Mouse (Mus musculus): ENCODE results near the gene Synpo2. TPM values are rescaled to one million over a fixed set of nuclear protein-coding genes. Genes with fewer than 3 reads are reported as not detected.
A peak's percentile ranks its signal among the peaks of the same experiment; 100 is the strongest.

Gene Synpo2
- total RNA-seq, 2 experiments from 2014 or later, result 0.17 to 0.57 TPM

DNA sequence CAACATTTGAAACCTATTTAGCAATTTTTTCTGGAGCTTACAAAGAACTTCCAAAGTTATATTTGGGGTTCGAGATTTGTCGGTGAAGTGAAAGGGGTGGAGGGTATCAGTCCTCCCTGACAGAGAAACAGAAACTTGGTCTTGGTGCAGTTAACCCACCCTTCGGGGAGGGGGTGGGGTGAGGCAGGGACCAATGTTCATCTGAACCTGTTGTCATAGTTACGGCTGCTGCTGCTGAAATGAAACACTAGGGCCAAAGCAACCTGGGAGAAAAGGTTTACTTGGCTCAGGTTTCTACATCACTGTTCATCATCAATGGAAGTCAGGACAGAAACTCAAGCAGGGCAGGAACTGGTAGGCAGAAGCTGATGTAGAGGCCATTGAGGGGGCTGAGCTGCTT is 66.6 kb downstream of the Synpo2 start:
- ATAC-seq (replicated peaks; ENCODE audit: poor library complexity), result no peak

DNA sequence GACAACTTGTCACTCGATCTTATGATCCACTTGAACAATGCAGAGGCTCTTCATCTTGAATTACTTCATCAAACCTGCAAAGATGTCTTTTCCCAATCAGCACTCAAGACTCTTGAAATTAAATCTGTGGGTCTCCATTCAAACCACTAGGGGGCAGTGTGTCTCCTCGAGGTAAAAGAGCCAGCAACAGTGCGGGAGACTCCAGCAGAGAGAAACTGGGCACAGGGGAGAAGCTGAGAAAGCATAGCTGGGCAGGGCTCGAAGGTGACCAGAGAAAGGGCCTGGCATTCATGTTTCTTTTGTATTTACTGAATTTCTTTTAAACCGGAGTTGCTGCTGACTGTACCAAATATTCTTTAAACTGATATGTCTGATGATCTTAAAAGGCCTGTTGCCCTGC is 67.1 kb downstream of the Synpo2 start:
- ATAC-seq (replicated peaks; ENCODE audit: poor library complexity), result peak; percentile 87

DNA sequence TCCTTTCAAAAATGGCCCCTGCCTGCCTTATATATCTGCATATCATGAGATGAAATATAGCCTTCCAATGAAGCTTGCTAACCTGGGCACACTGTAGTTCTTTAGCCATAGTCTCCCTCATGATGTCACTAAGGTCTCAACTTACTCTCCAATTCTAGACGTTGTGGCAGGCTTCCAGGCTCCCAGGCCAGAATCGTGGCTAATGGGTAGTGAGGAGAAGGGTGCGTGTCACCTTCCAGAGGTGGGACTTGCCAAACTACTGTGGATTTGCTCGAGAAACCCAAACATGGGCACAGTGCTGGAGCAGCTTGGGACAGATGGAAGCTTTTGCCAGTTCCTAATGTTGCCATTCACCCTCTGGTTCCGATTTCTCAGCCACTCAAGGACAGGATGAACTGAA is 69.5 kb downstream of the Synpo2 start:
- no peak for ATAC-seq (replicated peaks; ENCODE audit: poor library complexity)

DNA sequence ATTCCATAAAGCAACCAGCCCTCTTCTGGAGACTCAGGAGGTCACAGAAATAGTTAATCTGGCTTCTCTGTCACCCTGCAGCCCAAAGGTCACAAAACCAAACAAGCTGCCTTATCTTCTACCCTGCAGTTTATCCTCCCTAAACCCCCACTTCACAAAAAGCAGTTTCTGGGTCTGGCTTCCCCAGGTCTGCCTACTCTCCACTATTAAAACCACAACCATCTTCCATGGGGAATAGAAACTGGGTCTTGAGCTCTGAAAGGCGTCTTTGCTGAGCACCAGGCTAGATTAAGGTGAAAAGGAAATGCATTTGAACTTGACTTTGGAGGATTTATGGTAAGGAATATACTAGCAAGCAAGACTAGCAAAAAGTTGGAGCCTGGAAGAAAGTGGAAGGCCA is 71.8 kb downstream of the Synpo2 start:
- peak; percentile 20; the same call in 1 of the 2 replicates for ATAC-seq (replicated peaks; ENCODE audit: poor library complexity)

DNA sequence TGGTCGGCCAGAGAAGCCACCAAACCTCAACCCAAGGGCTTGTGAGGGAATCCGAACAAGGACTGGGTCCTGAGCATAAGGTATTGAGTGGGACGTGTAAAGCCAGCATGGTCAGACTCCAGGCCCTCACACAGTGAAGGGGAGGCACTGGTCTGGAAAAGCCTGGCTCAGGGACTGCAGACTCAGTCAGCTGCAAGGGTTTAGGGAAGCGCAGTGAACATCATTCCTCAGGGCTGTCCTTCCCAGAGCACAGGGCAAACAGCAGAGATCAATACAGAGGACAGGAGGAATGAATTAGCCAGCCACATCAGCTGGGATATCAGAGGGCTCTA is 72.8 kb downstream of the Synpo2 start:
- ATAC-seq (replicated peaks; ENCODE audit: poor library complexity), result no peak

DNA sequence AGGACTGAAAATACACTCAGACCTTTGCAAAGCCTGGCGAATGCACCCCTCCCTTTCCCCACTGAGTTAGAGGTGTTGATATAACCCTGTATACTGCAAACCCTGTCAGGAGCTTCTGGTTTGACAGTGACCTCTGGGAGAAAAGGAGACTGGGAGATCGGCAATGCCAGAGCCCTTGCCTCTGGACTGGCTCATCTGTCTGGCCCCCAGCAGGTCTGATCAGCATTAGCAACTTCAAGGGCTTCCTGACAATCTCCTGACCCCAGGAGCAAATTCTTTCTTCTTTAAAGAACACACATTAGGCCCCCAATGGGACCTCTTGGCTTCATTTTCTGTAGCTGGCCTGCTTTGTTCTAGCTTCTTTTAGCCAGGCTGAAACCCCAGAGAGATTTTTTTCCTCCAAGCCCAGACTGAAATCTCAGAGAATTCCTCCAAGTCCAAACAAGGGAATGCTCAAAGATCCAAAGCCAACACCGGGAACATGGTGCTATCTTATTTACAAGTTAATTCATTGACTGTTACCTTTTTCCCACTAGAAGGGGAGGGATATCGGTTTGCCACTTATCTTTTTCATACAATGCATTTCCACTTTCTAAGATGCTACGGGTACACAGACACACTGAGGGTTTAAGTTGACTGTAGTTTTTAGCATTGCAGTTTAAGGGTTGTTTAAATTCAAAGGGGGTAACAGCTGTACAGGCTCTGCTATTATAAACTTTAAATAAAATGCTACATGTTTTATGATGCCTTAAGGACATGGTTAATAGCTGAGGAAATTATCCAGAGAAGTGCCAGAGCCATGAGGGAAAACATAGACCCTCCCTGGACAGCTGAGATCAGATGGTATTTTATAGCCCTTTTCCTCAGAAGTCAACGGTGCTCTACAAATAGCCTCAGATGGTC is 73.4 kb downstream of the Synpo2 start:
- ATAC-seq (replicated peaks; ENCODE audit: poor library complexity), result no peak

DNA sequence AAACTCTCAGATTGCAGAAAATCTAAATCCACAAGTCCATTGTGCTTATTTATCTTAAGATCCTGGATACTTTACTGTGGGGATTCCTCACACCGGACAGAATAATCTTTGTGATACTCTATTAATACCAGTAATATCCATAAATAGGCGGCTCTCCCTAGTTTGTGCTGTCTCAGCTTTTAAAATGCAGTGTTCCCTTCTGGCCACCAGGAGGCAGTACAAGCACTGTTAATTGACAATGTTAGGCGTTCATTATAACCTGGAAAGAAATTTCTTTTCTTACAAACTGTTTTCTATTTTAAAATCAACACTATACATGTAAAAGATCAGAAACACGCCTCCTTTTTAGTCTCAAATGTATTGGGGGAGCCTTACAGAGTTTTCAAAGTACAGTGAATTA is 75.2 kb downstream of the Synpo2 start:
- peak; percentile 71 for ATAC-seq (replicated peaks; ENCODE audit: poor library complexity)

DNA sequence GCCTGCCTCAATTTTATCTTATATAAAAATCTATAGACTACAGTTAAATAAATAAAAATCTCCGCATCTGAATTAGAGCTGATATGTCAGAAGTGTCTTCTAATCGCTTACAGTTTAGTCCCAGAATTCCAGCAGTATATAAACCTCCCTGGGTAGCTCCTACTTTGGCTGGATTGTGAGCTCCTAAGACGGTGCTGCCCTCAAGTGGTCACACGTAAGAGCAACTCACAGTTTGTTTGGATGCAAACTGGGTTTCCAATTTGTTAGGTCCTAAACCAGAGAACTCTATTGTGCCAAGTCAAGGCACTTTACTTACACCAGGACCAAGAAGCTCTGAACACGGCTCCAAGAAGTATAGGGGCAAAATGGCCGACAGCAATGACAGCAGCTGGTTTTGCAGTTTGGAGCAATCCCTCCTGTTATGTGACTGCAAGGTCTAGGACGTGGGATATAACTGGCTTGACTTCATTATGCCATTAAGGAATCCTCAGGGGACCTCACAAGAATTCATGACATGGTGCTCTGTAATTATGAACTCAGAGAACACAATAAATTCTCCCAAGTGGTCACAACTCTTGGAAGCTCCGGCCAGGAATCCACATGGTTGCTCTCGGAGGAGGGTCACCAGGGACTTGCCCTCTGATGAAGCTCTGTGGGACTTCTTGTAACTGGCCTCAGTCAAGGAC is 76.7 kb downstream of the Synpo2 start:
- peak; percentile 73 for ATAC-seq (replicated peaks; ENCODE audit: poor library complexity)

DNA sequence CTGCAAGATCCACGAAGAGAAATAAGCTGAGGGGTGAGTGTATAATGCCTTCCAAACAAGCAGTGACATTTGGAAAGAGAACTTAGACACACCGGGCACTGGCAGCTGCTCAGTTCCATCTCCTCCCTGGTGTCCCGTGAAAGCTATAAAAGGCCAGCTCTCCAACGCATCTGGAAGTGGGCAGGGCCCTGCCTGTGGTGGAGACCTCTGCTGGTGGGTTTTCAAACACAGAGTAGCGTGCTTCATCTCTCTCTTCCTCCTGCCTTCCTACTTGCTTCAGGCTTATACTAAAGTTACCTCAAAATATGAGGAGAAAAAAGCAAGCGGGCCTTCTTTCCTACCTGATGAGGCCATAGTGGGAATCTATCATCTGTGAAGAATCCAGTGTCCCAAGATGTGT is 77.4 kb downstream of the Synpo2 start:
- peak; percentile 70 for ATAC-seq (replicated peaks; ENCODE audit: poor library complexity)

DNA sequence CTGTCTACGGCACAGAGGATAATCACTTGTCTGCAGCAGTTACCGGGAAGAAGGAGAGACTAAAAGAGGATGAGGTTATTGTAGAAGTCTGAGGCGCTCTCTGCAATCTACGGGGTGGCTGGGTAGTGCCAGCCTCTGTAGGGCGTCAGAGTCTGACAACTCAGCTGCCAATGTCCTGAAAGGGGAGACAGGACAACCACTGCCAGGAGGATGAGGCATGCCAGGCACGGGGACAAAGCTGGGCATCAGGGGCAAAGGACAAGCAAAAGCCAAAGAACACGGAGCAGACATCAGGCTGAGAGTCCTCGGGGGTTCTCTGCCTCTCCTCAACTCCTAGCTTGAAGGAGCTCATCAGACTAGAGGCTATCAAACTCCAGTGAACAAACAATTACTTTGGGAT is 82.6 kb downstream of the Synpo2 start:
- no peak for ATAC-seq (replicated peaks; ENCODE audit: poor library complexity)

DNA sequence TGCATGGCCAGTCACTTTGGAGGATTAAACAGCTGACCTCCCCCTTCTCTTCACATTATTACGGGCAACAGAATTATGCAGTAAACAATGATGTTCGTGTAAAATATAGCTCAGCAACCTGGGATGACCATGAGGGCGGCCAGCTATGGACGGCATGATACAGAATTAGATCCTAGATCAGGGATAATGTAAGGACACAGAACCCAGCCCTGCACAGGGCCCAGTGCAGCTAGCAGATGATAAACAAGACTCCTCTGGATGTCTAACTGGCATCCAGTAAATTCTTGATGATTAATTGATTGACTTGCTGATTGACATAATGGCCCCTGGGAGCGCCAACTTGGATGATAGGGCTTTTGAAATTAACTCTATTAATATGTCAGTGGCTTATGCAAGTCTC is 83.0 kb downstream of the Synpo2 start:
- ATAC-seq (replicated peaks; ENCODE audit: poor library complexity), result no peak

DNA sequence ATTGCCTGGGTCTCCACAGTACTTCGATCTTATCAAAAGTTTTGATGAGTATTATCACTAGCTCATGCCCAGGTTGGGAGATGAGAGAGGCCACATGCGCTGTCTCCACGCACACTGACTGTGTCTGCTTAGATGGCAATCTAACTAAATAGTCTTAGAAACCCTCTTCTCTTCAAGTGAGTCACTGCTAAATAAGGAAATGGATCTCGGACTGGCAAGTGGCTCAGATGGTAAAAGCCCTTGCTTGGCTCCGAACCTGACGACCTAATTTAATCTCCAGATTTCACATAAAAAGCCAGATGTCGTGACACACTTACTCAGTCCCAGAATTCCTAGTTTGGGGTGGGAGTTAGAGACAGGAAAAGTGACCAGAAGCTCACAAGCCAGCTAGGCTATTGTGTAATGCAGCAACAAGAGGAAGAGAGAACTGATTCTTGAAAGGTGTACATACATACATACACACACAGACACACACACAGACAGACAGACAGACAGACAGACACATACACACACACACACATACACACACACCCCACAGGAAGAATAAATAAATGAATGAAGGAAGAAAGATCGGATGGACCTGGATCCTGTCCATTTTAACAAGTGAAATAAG is 85.3 kb downstream of the Synpo2 start:
- peak; percentile 69 for ATAC-seq (replicated peaks; ENCODE audit: poor library complexity)

DNA sequence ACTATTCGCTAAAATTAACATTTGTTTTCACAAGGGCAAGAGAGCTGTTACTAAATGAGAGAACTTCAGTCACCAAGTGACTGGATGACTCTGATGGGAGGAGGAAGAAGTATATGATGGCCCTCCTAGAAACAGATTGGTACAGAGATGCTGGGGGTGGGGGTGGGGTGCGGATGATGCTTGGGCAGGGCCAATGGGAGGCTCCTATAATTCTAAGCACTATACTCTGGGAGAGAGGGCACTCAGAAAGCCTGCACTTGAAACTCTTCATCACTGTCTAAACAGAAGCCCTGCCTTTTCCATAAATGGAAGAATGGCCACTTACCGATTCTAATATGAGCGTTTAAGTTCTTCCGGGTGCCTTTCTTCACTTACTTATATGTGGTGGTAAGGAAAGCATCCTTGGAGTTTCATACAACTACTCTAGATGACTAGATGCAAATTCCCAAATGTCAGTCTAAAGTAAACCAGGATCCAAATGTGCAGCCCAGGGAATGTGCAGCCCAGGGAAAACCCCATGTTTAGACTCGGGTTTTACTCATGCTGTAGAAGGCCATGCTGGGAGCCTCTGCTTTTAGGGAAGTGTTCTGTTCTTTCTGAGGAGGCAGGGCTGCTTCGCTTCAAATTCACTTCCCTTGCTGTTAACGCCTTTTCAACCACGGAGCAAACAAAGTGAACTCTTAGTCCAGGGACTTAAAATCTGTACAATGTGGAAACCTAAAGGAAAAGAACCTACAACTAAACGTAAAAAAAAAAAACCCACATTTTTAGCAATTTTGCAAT is 86.4 kb downstream of the Synpo2 start:
- peak; percentile 75 for ATAC-seq (replicated peaks; ENCODE audit: poor library complexity)

DNA sequence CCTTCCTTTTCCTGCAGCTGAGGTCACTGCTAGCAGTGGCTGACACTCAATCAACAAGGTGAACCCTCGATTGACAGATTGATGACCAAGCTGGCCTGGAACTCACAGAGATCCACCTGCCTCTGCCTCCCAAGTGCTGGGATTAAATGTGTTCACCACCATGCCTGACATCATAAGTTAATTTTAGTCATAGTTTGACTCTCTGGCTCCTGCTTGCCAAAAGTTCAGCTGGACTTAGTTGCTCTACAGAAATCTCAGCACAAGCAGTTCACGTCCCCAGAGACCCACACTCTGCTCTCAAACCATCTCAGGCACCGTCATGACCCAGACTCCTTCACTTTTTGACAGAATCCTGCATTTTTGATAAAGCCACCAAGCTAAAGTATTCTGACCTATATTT is 87.3 kb downstream of the Synpo2 start:
- ATAC-seq (replicated peaks; ENCODE audit: poor library complexity), result no peak

DNA sequence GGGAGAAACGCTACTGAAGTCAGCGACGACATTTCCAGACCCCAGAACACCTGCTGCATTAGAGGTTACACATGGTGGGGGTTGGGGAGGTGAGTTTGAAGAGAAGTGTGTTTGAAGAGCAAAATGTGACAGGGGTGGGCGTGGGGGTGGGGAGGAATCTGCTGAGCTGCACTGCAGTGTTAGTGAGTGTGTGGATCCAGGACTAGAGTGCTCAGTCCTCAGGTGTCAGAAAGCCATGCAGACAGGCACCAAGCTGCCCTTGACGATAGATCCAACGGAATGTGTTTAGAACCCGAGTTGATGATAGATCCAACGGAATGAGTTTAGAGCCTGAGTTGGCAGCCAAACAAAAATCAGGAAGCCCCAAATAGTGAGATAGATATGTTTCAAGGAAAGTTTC is 89.4 kb downstream of the Synpo2 start:
- no peak for ATAC-seq (replicated peaks; ENCODE audit: poor library complexity)

DNA sequence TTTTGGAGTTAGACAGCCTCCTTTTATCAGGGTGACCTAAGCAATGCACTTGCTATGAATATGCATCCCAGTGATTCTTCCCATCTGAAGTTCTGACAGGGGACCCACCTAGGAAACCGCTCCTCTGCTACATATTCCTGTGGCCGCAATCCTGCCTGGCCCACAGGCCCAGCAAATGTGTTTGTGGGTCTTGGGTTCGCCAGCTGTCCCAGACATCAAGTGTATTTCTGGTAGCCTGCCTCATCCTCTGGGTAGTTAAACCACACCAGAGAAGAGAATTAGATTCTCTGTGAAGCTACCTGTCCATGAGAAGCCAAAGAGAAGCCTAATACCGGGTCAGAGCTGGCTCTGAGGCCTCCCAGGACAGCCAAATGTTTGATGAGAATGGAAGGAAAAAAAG is 90.0 kb downstream of the Synpo2 start:
- no peak for ATAC-seq (replicated peaks; ENCODE audit: poor library complexity)

DNA sequence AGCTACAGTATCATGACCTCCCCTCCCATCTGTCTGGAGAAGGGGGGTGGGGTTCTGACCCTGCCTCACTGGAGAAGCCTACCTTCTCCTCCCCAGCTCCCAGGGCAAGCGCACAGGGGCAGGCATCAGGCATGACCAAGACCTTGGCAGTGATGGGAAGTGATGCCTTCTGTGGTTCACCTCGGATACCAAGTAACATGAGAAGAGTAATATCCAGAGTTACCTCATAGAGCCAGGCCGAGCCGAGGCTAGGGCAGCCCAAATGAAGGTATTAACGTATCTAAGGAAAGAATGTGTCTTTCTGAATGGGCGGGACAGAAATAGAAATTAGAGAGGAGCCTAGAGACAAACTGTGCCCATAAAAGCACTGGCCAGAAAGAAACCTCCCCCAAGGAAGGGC is 92.5 kb downstream of the Synpo2 start:
- ATAC-seq (replicated peaks; ENCODE audit: poor library complexity), result peak; percentile 77

DNA sequence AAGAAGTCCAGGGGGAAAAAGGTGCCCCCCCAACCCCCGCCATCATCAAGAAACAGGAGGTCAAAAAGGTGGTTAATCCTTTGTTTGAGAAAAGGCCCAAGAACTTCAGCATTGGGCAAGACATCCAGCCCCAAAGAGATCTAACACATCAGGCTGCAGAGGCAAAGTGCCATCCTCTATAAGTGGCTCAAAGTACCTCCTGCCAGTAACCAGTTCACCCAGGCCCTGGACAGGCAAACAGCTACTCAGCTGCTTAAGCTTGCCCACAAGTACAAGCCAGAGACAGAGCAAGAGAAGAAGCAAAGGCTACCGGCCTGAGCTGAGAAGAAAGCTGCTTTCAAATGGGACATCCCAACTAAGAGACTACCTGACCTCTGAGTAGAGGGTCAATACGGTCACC is 93.7 kb downstream of the Synpo2 start:
- no peak for ATAC-seq (replicated peaks; ENCODE audit: poor library complexity)

DNA sequence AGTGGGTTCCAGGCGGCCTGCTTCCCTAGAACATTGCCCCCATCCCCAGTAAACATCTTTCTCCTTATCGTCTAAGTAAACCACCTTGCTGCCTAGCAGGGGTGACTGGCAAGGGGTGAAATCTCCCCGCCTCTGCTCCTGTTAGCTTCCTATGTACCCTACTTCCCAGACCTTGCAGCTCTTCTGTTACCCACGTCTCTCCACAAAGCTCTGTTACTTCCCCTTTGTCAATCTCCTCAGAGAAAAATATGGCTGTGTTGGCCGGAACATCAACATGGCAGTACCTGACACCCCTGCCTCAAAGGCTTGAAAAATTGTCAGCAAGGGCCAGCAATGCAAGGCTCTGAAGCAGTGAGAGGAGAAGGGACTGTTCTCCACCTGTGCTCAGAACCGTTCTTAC is 94.9 kb downstream of the Synpo2 start:
- ATAC-seq (replicated peaks; ENCODE audit: poor library complexity), result peak; percentile 68

DNA sequence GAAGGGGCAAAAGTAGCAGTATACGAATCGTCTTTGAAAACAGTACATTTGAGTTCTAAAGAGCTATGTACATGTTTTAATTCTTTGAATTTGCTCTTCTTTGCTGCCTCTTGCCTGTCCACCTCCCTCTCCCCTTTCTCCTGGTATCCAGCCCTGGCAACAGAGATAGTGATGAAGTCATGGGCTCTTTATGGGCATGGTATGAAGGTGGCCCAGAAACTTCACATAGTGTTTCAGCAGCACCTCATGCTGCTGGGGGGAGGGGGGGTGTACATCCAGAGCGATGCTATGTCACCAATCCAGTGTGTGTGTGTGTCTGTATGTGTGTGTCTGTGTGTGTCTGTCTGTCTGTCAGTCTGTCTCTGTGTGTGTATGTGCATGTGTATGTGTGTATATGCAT is 95.8 kb downstream of the Synpo2 start:
- no peak for ATAC-seq (replicated peaks; ENCODE audit: poor library complexity)

DNA sequence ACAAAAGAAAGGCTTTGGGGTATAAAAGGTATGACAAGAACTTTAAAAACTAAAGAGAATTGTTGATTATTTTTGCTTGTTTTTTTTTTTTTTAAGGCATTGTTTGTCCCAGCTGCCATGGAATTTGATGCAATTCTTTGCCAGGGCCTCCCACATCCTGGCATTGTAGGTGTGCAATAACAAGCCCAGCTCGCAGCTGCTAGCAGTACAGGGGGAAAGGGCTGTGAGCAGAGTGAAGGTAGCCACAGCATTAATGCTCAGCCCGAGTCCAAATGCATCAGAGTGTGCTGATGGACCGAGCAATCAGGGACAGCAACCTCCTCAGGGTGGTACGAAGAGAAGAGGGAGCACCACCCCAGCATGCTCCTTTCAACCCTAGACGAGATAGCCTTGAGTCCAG is 96.3 kb downstream of the Synpo2 start:
- no peak for ATAC-seq (replicated peaks; ENCODE audit: poor library complexity)
